Mouse (Mus musculus): Measurements from ENCODE around the gene Thoc5.

The Thoc5 gene

GRCm38 (mm10) chr11:4894848-4895816 is at the start of gene Thoc5:
Gene Thoc5 (plus strand): TSS chr11:4895320.
- DNase-seq (ENCODE audit: low read depth, low spot score), result peak; percentile 94

GRCm38 (mm10) chr11:4848483-4849248 is 46.5 kb upstream of the Thoc5 start:
- DNase-seq (ENCODE audit: low read depth, low spot score), result no peak

GRCm38 (mm10) chr11:4849258-4849943 is 45.7 kb upstream of the Thoc5 start, which contains the start of gene Nf2:
Gene Nf2 (minus strand): TSS chr11:4849536.
- DNase-seq (ENCODE audit: low read depth, low spot score), result peak; percentile 100

- DNase-seq (ENCODE audit: low read depth, low spot score), result no peak
Observed at GRCm38 (mm10) chr11:4850404-4850803, 44.7 kb upstream of the Thoc5 start.

GRCm38 (mm10) chr11:4853021-4853420 is 42.1 kb upstream of the Thoc5 start:
- no peak for DNase-seq (ENCODE audit: low read depth, low spot score)

GRCm38 (mm10) chr11:4854181-4854580 is 40.9 kb upstream of the Thoc5 start:
- DNase-seq (ENCODE audit: low read depth, low spot score), result no peak

GRCm38 (mm10) chr11:4858416-4858815 is 36.7 kb upstream of the Thoc5 start:
- peak; percentile 63 for DNase-seq (ENCODE audit: low read depth, low spot score)

- DNase-seq (ENCODE audit: low read depth, low spot score), result no peak
Observed at GRCm38 (mm10) chr11:4860986-4861385, 34.1 kb upstream of the Thoc5 start.

GRCm38 (mm10) chr11:4861816-4862604 is 33.1 kb upstream of the Thoc5 start:
- no peak for DNase-seq (ENCODE audit: low read depth, low spot score)

- no peak for DNase-seq (ENCODE audit: low read depth, low spot score)
Observed at GRCm38 (mm10) chr11:4862730-4863129, 32.4 kb upstream of the Thoc5 start.

- DNase-seq (ENCODE audit: low read depth, low spot score), result peak; percentile 92
Observed at GRCm38 (mm10) chr11:4865645-4866251, 29.4 kb upstream of the Thoc5 start.

- DNase-seq (ENCODE audit: low read depth, low spot score), result peak; percentile 77
Observed at GRCm38 (mm10) chr11:4873755-4874475, 21.2 kb upstream of the Thoc5 start, which contains the start of gene Nipsnap1. Gene Nipsnap1 (plus strand): TSS chr11:4873951.

GRCm38 (mm10) chr11:4874551-4874950 is 20.6 kb upstream of the Thoc5 start:
- DNase-seq (ENCODE audit: low read depth, low spot score), result no peak

GRCm38 (mm10) chr11:4881087-4881486 is 14.0 kb upstream of the Thoc5 start:
- no peak for DNase-seq (ENCODE audit: low read depth, low spot score)

GRCm38 (mm10) chr11:4882892-4883627 is 12.1 kb upstream of the Thoc5 start:
- peak; percentile 32 for DNase-seq (ENCODE audit: low read depth, low spot score)

GRCm38 (mm10) chr11:4885385-4885903 is 9.7 kb upstream of the Thoc5 start:
- peak; percentile 74 for DNase-seq (ENCODE audit: low read depth, low spot score)

- no peak for DNase-seq (ENCODE audit: low read depth, low spot score)
Observed at GRCm38 (mm10) chr11:4886987-4887386, 8.1 kb upstream of the Thoc5 start.

- peak; percentile 41 for DNase-seq (ENCODE audit: low read depth, low spot score)
Observed at GRCm38 (mm10) chr11:4900437-4900836, 5.3 kb downstream of the Thoc5 start.

- no peak for DNase-seq (ENCODE audit: low read depth, low spot score)
Observed at GRCm38 (mm10) chr11:4901956-4902355, 6.8 kb downstream of the Thoc5 start.

All from 3T3-L1 (cell line).